Mouse (Mus musculus): ENCODE measurements around the gene Hcfc2.

Gene Hcfc2

DNA sequence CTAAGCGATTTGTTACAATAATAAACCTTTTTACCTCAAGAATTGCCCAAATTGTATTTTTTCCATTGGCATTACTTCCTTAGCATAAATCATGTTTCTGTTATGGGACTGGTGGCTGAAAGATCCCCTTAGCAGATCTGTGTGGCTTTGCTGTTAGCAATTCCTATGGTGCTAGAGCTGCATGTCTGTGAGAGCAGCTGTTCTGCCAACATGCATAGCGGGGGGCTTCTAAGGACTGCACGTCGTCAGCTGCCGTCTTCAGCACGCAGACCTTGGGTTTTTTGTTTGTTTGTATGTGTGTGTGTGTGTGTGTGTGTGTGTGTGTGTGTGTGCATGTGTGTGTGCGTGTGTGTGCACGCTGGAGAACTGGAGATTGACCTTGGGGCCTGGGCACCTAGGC, 45.4 kb downstream of the Hcfc2 start:
- no peak for DNase-seq (ENCODE audit: low read depth, low spot score)

DNA sequence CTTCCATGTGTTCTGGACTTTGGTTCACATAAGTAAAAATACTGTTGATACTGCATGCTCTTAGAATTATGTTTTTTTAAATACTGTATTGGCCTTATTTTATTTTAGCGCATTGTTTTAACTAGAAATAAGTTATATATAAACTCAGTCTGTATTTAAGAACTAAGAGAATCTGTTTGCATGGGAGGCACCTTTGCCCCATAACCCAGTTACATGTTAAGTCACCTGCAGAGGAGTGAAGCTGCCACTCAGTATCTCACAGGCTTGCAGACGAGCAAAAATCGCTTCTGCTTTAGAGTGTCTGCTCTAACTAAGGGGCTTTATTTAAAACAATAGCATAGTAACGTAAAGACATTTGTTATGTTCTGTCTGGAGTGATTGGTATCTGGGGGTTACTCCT, 45.9 kb downstream of the Hcfc2 start:
- no peak for DNase-seq (ENCODE audit: low read depth, low spot score)

DNA sequence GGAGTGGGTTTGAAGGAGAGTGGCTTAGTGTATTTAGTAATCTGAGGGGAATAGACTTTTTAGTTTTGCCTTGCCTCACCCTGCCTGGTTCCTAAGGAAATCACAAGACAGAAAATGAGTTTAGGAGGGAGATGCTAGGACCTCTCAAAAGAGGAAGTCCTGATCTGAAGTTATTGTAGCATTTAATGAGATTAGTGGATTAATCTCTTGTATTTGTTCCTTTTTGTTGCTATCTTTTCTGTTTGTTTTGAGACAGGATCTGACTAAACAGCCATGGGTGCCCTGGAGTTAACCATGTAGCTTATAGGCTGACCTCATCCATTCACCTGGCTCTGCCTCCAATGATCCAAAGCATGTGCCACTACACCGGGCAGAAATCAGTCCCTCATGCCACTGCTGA, 46.6 kb downstream of the Hcfc2 start:
- no peak for DNase-seq (ENCODE audit: low read depth, low spot score)

DNA sequence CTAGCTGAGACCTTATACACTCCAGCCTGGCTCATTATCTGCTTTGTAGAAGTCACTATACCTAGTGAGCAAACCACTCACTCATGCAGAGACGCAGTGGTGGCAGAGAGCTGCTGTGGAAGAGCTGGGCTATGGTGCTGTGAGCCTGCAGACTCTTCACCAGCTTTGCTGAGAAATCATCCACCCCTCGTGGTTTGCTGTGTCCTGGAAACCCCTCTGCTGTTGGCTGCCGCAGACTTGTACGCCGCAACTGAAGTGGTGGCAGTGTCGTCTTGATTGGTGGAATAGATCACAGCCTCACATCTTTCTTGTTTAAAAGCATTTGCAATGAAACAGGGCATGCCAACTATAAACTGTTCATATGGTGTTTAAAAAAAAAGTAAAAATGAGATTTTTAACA, 48.3 kb downstream of the Hcfc2 start:
- DNase-seq (ENCODE audit: low read depth, low spot score), result no peak

DNA sequence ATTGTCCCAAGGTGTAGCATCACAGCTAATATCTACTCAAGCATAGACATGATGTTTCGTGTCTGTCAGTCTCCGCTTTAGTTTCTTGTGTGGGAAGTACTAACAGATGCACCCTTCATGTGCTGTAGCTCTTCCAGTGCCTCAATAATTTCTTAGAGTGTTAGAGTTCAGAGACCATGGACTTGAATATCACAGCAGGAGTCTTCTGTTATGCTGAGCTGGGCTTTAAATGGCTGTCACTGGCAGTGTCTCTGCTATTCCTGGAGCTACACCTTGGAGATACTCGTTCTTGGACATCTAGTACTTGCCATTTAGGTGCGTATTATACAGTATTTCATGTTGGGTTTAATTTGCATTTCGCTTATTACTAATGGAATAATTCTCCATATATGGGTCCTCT, 49.3 kb downstream of the Hcfc2 start:
- no peak for DNase-seq (ENCODE audit: low read depth, low spot score)

DNA sequence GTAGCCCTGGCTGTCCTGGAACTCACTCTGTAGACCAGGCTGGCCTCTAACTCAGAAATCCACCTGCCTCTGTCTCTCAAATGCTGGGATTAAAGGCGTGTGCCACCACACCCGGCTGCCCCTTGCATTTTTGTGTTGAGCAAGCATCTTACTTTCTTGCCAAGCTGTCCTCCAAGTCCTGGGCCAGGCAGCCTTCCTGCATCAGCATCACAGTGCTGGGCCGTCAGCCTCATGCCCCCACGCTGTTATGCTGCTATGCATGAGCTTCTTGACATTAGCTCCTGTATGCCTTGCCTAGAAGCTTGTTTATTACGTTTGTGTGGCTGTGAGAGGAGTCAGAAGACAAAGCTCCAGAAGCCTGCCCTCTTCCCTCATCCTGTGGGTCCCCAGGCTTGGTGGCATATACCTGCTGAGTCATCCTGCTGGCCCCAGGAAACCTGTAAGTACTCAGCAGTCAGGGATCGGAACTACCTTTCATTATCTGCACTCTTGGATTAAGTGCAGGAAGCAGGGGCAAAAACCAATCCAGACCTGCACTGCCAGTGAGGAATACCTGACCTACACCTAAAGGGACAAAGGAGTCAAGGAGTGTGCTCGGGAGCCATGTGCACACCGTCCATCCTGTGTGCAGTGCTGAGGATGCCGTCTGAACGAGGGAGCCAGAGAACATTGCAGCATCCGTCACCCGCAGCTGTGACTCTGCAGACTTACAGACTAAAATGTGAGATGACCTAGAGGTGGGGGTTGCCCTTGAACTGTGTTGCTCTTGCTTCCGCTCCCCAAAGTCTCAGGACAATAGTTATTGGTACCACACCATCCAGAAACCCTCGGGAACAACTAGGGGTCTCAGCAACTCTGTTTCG, 51.3 kb downstream of the Hcfc2 start:
- DNase-seq (ENCODE audit: low read depth, low spot score), result no peak

DNA sequence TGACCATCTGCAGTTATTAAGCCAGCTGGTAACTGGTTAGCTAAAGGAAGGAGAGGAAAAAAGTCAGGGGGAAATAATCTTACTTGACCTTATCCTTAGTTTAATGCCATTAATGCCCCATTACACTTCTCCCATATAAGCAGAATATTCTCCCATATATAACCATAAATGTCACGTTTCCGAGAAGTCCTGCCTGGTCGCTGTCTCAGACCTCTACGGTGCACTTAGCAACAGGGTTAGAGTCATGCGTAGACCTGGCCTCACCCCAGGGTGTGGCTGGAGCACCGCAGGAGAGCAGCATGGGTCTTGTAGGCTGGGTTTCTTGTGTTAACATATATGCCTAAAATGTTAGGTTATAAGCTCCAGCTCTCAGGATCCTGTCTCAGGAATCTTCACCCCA, 54.8 kb downstream of the Hcfc2 start:
- no peak for DNase-seq (ENCODE audit: low read depth, low spot score)

DNA sequence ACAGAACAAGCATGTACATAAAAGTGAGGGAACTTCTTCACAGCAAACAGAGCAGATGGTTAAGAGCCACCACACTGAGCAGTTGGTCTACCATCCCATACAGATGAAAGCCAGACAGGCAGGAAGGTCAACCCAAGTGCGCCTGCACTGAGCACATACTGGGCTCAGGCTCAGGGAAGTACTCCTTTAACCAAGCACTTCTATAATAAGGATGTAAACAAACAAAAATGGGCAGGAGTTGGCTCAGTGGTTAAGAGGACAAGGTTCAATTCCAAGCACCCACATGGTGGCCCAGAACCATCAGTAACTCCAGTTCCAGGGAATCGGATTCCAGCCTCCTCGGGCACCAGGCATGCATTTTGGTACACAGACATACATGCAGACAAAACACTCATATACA, 57.0 kb downstream of the Hcfc2 start:
- no peak for DNase-seq (ENCODE audit: low read depth, low spot score)

DNA sequence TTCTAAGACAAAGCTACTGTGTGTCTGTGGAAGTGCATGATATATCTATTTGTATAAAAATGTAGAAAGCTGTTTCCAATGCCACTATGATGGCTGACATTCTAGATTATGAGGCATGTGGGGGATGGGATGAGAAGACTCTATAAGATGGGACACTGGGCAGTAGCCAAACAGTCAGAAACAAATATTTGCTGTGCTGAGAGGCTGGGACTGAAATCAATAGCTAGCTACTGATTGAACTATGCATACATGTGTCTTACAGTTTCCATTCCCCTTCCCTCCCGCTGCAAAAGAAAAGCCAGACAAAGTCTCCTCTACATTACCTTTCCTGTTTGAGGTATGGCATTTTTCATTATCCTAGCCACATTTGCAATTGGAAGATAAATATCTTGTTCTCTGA, 58.7 kb downstream of the Hcfc2 start:
- no peak for DNase-seq (ENCODE audit: low read depth, low spot score)

DNA sequence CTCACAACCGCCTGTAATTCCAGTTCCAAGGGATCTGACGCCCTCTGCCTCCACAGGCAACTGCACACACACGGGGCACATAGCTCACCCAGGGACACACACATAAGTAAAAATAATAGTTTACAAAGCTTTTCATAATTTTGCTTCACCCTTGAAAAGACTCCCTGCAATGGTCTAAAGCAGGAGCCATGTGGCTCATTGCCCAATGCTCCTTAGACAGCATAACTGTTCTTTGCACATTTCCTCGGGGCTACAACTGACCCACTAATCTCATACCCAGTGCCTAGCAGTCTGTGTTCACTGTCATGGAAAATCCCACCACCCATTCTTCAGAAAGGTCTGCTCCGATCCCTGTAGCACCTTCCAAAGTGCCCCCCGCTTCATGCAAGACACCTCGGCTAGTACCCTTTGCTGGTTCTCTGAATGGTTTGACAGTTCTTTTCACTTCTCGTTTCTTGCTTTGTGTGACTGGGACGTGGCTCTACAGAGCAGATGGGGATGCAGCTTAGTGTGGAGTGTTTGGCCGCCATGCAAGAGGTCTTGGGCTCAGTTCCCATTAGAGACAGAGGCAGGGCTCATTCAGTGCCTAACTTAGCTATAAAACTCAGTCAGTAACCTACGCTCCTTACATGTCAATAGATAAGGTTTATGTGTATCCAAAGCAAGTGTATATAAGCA, 59.4 kb downstream of the Hcfc2 start:
- DNase-seq (ENCODE audit: low read depth, low spot score), result no peak

DNA sequence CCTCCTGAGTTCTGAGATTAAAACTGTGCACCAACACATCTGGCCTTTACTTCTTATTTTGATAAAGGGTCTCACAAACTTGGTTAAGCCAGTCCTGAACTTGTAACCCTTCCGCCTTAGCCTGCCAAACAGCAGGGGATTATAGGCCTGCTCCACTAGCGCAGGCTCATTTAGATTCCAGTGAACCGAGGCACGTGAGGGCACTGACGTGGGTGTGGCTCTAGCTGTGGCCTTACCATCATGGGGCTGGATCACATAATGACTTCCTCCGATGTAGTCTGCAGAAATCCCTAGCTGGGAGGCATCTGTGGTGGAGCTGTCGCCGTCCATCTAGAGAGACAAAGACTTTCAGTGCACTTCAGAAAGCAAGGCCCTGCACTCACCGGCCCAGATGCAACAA, 60.5 kb downstream of the Hcfc2 start:
- DNase-seq (ENCODE audit: low read depth, low spot score), result no peak

DNA sequence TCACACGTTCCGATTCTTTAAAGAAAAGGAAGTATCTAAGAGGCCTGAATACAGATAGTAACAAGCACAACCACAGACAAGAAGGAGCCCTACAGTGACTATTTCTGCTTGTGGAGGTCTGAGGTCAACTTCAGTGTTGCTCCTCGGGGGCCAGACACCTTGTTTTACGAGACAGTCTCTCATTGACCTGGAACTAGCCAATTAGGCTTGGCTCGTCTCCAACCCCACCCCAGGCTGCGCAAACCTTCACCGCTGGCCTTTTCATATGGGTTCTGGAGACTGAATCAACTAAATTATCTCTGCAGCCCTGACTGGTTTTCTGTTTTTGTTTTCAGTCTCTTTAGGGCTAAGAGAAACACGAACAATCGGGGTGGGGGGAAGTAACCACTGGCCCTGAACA, 61.4 kb downstream of the Hcfc2 start:
- DNase-seq (ENCODE audit: low read depth, low spot score), result no peak

DNA sequence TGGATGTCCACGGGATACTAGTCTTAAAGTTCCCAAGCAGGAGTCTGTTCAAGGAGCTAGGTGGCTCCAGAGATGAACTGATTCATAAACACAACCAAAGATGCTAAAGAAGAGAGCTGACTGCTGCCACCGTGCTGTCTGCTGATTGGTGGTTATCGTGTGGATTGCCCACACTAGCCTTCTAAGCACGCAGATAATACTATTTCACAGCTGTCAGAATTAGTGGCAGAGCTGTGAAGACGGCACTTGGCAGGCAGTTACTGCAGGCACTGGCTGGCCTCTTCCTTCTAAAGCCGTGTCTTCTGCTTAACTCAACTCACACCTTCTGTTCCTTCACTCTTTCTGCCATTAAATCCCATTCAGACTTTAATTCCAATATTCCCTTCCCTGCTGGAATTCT, 62.4 kb downstream of the Hcfc2 start:
- no peak for DNase-seq (ENCODE audit: low read depth, low spot score)

DNA sequence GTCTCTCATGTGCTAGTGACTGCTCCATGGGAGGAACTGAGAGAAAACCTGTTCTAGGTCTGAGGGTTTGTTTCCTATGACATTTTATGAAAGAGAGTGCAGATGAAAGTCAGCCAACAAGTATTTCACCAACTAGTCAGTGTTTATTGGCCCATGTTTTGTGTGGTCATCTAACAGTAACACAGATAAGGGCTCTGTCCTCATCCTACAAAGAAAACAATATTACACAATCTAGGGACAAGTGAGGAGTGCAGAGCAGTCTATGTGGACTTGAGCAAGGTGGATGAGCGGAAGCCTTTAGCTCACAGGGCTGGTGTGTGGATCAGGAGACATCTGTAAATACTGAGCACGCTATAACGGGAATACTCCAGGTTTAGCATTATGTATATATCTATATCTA, 62.9 kb downstream of the Hcfc2 start:
- no peak for DNase-seq (ENCODE audit: low read depth, low spot score)

DNA sequence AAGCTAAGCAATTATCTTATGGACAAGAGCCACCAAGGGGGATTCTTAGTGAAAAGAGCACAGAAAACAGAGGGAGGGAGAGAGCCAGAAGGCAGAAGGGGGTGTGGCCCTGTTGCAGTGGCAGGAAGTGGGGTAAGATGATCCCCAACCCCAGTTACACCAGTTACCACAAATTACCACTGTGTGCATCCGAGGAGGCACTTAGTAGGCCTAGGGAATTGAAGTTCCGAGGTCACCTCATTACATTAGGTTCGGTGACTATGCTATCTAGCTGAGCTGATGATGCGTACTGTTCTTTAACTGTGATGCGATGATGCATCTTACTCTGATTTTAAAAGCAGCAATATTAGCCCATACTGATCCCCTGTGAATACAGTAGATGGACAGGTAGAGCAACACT, 63.7 kb downstream of the Hcfc2 start:
- no peak for DNase-seq (ENCODE audit: low read depth, low spot score)

DNA sequence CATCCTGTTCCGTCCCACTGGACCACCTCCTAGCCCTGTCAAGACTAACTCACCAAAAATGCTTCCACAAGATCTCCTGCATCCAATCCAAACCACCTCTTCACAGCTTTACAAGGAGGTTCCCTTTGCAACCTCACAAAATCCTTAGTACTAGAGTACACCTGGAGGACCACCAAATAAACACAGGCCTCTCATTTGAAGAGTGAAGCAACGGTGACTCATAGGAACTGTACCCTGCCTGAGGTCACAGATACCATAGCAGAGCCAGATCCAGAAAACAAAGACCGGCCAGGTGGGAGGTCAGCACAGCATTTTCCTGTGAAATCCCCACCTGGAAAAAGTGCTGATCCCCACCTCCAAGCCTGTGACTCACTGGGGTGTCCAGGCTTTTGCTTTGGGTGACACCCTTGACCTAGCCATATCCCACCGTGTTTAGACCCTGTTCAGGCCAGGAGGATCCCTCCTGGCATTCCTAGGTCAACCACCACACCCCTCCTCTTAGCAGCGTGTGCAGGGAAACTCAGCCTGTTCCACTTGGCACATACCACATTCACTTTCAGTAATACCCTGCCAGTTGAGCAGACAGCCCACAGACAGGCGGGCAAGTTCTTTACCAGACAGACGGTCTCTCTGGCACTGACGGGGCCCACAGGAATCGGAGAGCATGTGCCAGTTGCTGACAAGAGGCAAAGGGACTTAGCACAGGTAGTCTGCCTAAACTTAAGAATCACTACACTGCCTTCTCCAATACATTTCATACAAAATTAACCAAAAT, 65.3 kb downstream of the Hcfc2 start:
- no peak for DNase-seq (ENCODE audit: low read depth, low spot score)

DNA sequence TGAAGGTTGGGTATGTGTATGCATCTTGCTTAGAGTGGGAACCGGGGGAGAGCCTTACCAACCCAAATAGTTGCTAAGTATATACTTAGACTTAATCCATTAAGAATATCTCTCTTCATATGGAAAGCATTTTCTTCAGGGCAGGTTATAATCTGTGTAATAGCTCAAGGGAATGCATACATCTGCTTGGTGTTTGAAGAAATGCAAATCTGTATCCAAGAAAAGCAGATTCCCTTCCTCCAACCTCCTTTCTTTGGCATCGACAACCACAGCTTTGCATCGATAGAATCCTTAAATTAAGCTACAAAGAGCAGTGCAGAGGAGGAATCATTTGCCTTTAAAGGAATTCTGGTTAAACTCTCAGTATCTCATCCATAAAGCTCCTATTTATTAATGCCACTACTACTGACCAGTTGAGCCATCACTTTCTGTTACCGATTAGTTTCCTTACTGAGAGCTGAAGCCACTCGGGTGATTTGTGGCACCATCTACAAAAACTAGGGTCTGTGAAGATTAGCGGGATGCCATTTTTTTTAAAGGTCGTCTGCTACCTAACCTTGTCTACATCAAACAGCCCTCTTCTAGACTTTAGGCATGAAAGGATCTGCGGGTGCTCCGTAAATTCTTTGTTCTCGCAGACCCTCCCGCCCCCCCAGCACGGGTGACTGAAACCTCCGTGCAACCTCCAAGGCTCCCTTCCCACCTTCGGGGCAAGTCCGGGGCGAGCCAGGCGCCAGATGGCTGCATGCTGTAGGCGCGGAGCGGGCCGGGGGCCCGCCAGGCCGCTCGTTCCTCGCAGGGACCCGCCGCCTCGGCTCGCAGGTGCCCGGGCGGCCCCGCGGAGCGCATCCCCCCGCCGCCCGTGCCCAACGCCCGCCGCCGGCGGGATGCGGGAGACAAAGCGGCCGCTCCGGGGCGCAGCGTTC, 67.1 kb downstream of the Hcfc2 start:
- DNase-seq (ENCODE audit: low read depth, low spot score), result no peak

DNA sequence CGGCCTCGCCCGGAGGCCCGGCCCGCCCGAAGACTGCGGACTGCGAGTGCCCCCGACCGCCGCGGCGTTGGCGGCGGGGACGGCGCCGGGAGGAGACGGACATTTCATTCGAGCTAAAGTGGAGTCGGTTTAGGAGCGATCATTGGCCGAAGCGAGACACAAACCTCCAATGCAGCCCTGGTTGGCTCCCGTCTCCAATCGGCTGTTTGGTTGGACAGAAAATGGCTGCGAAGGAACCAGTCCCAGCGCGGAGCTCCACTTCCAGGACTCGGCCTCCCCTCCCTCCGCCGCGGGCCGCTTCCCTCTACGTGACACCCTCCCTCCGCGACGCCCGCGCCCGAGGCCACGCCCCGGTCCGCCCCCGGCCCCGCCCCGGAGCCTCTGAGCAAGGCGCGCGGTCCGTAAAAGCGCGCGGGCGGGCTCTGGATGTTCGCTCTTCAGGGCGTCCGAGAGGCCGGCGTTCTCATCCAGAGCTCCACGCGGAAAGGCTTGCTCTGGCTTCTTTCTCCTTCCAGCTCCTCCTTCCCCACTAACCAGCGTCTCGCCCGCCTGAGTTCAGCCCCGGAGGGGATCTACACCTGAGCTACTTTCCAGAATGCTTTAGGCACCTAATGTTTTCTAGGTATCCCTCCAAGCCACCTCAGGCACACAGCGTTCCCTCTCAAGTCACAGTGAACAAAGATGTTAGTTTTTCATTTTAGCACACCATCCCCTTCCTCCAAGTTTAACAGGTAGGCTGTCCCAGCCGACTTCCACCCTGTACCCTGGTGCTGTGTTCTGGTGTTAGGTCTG, 68.1 kb downstream of the Hcfc2 start, which contains the start of gene Nfyb:
Gene Nfyb, minus strand, starts transcription at position 305 of the 792 bp plus-strand sequence.
- DNase-seq (ENCODE audit: low read depth, low spot score), result peak; percentile 85

DNA sequence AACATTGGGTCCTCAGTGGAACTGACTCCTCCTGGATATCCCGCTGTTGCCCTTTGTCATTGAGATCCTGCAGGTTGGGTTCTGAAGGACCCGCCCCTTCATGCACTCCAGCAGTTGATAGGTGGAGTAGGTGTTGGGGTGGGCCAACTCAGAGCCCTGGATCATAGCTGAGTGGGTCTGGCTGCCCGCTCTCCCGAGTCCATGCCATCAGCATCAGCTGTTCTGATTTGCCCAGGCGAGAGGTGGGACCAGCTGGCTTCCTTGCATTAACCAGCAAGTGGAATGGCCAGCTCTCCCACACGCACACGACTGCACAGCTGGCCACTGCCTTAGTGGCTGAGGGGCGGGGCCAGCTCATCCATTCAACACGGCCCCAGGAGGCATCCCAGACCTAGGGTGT, 72.9 kb downstream of the Hcfc2 start:
- peak; percentile 74 for DNase-seq (ENCODE audit: low read depth, low spot score)

DNA sequence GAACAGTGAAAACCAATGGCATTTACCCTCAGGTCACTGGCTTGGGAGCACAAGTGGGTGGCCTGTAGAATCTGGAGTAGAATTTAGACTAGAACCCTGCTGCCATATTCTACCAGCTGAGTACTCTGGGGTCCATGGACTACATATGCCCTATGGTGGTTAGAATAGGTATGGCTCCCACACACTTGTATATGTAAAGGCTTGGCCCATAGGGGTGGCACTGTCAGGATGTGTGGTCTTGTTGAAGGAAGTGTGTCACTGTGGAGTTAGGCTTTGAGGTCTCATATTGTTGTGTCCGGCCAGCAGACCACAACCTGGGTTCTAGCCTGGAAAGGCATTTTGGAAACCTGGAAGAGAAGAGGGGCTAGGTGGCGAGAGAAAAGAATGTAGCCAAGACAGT, 74.8 kb downstream of the Hcfc2 start:
- DNase-seq (ENCODE audit: low read depth, low spot score), result no peak
